Mouse (Mus musculus) retina, embryonic 14.5 days (tissue): ENCODE data around the gene Slc33a1.

Experiments
- DNase-seq: peaks from one replicate; pipeline ENCODE4 v3.0.0-alpha.2; 2015; ENCODE audit warnings: low spot score

The Slc33a1 gene

DNA sequence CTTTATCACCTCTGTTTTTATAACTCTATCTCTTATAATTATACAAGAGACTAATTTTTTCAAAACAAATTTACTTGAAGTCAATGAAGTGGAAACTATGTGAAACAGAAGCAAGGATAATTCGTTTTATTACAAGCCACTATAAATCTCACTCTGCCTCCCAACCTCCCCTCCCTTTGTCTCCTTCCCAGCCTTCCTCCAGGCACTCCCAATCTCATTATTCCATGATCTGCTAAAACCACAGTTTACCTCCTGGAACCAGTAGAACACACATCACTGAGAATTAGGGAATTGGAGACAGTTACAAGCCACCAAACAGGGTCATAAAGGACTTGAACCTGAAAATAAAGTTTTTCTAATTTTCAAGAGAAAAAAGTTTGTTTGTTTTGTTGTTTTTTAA is 67.4 kb downstream of the Slc33a1 start:
- DNase-seq: peak; percentile 36

DNA sequence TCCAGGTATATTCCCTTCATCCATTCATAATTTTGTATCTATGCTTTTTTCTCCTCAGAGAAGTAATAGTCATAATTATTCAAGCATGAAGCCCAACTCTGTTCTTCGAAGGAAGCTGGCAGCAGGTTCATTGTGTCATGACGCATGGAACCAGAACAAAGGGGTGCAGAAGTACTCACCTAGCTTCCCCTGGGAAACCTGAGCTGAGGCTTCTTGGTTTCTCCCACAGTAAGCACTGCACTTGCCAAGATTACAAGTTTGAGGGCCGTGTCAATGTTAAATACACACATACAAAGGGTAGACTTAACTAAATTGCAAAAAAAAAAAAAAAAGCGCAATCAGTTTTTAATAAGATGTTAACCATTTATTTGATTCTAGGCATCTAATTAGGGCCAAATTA is 68.3 kb downstream of the Slc33a1 start:
- no peak for DNase-seq

DNA sequence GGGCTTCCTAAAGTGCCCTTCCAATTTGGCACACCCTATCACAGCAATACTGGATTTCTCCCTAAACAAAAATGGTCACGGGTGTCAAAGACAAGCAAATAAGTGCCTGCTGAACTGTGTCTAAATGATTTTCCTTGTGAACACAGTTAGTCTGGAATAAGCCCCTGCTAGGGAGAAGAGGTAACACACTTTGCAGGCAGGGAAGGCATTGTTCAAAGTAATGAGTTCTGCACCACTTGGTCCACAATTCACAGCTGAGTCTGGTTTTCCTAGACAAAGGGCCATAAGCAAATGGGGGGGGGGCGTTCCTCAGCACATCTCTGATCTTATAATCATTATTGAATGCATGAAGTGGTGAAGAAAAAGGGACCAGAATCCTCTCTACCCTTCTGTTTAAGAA is 68.8 kb downstream of the Slc33a1 start:
- DNase-seq: peak; percentile 63

DNA sequence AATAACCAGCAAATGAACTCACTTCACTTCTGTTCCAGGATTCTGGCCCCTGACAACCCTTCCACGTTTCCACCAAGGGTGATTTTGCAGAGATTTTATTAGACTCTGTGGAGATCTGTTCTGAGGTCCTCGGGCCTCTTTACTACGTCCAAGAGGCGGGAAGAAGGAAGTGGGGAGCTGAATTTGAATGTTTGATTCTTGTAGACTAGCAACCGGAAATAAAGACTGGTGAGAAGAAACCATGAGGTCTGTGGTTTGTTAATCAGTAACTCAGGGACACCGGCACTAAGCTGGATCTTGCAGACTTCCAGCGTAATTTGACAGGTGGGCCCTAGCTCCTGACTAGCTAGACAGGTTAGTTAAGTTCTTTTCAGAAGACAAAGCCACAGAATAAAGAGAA is 70.9 kb downstream of the Slc33a1 start:
- no peak for DNase-seq

DNA sequence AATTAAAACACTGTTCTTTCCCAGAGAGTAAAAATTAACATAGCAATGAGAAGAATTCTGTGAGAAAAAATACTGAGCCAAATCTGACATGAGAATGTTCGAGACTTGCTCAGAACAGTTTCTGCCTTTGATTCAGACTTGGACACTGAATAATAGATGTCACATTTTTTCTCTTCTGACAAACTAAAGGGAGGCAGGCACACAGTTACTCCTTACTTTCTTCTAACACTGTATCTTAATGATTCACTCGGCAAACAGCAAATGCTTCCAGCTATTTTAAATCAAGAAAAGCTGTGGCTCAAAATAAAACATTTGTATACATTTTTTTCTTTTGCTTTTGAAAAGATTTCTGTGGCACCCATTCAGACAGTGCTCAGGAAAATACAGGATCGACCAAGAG is 72.4 kb downstream of the Slc33a1 start:
- DNase-seq: no peak
